ENCODE assay signal across 8 mouse cellular contexts in genomic region chr17:50510741-50511140, GRCm38 (mm10). TPM values are rescaled to one million over a fixed set of nuclear protein-coding genes. Genes with fewer than 3 reads are reported as not detected.
DNase-seq lines count a peak whose midpoint lies in the region; ATAC-seq and TF ChIP-seq lines count a peak whose summit lies in the region.

No protein-coding gene starts in this region.

- no peaks in the 10 kb centered on the region for H3K27me3 ChIP-seq in heart, embryonic 13.5 days (replicated peaks)
- H3K27me3 ChIP-seq in embryonic facial prominence, embryonic 10.5 days (replicated peaks; ENCODE audit: low read depth, poor library complexity, severe bottlenecking) = 0 out of 2 replicates have a peak, but pooled peaks cover 10% of the 10 kb centered on the region
- no peaks in the 10 kb centered on the region for H3K27me3 ChIP-seq in hindbrain, postnatal 0 days (ENCODE audit: insufficient read depth, low read length)
- H3K27me3 ChIP-seq in midbrain, embryonic 15.5 days (replicated peaks) = no peaks in the 10 kb centered on the region

- no peak overlapping the region for H3K27ac ChIP-seq in heart, embryonic 13.5 days (replicated peaks)
- H3K27ac ChIP-seq in embryonic facial prominence, embryonic 10.5 days (replicated peaks) = no peak overlapping the region
- no peak overlapping the region for H3K27ac ChIP-seq in hindbrain, postnatal 0 days
- no peak overlapping the region for H3K27ac ChIP-seq in midbrain, embryonic 15.5 days

- H3K4me2 ChIP-seq in heart, embryonic 13.5 days = peak overlapping the region; percentile 77
- H3K4me2 ChIP-seq in hindbrain, postnatal 0 days (ENCODE audit: low read depth, low read length) = peak overlapping the region; percentile 64
- peak overlapping the region; percentile 58 for H3K4me2 ChIP-seq in midbrain, embryonic 15.5 days

- no peak for DNase-seq in heart, postnatal 25 days (ENCODE audit: low spot score)
- no peak for DNase-seq in embryonic facial prominence, embryonic 10.5 days (ENCODE audit: low spot score)
- DNase-seq in hindbrain, postnatal 0 days (ENCODE audit: low spot score) = no peak
- no peak for DNase-seq in right cerebral cortex, postnatal 14 days
- no peak for DNase-seq in layer of hippocampus, adult 9-10 months (ENCODE audit: low spot score)
- no peak for DNase-seq in layer of hippocampus, adult 18-20 months (ENCODE audit: low spot score in 2 of 2)

- no peaks in the 10 kb centered on the region for H3K36me3 ChIP-seq in heart, embryonic 13.5 days
- H3K36me3 ChIP-seq in embryonic facial prominence, embryonic 10.5 days (replicated peaks) = no peaks in the 10 kb centered on the region
- H3K36me3 ChIP-seq in hindbrain, postnatal 0 days (ENCODE audit: insufficient read depth, low read length) = no peaks in the 10 kb centered on the region
- no peaks in the 10 kb centered on the region for H3K36me3 ChIP-seq in midbrain, embryonic 15.5 days (replicated peaks)

- H3K9me3 ChIP-seq in heart, embryonic 13.5 days = no peaks in the 10 kb centered on the region
- H3K9me3 ChIP-seq in embryonic facial prominence, embryonic 10.5 days = no peaks in the 10 kb centered on the region
- no peaks in the 10 kb centered on the region for H3K9me3 ChIP-seq in hindbrain, postnatal 0 days (ENCODE audit: low read length)
- no peaks in the 10 kb centered on the region for H3K9me3 ChIP-seq in midbrain, embryonic 15.5 days

- TF ChIP-seq CTCF in hindbrain, postnatal 0 days (IDR thresholded peaks at IDR 0.05; ENCODE audit: low read depth) = no peak

- no peak for ATAC-seq in heart, embryonic 13.5 days (ENCODE audit: extremely low read depth, insufficient number of reproducible peaks, low FRiP score, low TSS enrichment)
- no peak for ATAC-seq in hindbrain, postnatal 0 days
- ATAC-seq in midbrain, embryonic 15.5 days (replicated peaks) = no peak

- WGBS in heart, embryonic 13.5 days = 60% methylated on average over 1 of the region's 1 CpGs
- 93% methylated on average over 1 of the region's 1 CpGs for WGBS in embryonic facial prominence, embryonic 10.5 days
- WGBS in hindbrain, postnatal 0 days = 77% methylated on average over 1 of the region's 1 CpGs
- WGBS in midbrain, embryonic 15.5 days = 87% methylated on average over 1 of the region's 1 CpGs

- peaks cover 17% of the 10 kb centered on the region for H3K4me1 ChIP-seq in heart, embryonic 13.5 days
- H3K4me1 ChIP-seq in embryonic facial prominence, embryonic 10.5 days = peaks cover 22% of the 10 kb centered on the region
- H3K4me1 ChIP-seq in hindbrain, postnatal 0 days (ENCODE audit: insufficient read depth, low read length) = peaks cover 6% of the 10 kb centered on the region; the same call in 1 of the 2 replicates
- peaks cover 38% of the 10 kb centered on the region for H3K4me1 ChIP-seq in midbrain, embryonic 15.5 days

- H3K4me3 ChIP-seq in heart, embryonic 13.5 days = peak overlapping the region; percentile 93
- H3K4me3 ChIP-seq in embryonic facial prominence, embryonic 10.5 days = peak overlapping the region; percentile 90; the same call in 1 of the 2 replicates
- peak overlapping the region; percentile 49 for H3K4me3 ChIP-seq in hindbrain, postnatal 0 days (ENCODE audit: low read length)
- H3K4me3 ChIP-seq in midbrain, embryonic 15.5 days = peak overlapping the region; percentile 78

- H3K9ac ChIP-seq in heart, embryonic 13.5 days = peak overlapping the region; percentile 55; the same call in 1 of the 2 replicates
- H3K9ac ChIP-seq in hindbrain, postnatal 0 days (replicated peaks; ENCODE audit: low read length) = peak overlapping the region; percentile 13; the same call in 1 of the 2 replicates
- peak overlapping the region; percentile 79; the same call in 1 of the 2 replicates for H3K9ac ChIP-seq in midbrain, embryonic 15.5 days

- intact Hi-C loops in heart, postnatal 25 days (cut with DNase I) = no loop called here

RNA-seq across cellular contexts. Expression of gene Plcl2, which starts 1.5 kb away (rescaled TPM):
- polyA plus RNA-seq in heart, embryonic 13.5 days (2015; fragmentation: Nextera tagmentation; extraction: Ambion mirVana) = 2.5 and 2.9 TPM in 2 replicates
- 1 to 10 TPM; 8.3 to 9.5 TPM for total RNA-seq in heart, postnatal 25 days (2021)
- 5.1 and 6.0 TPM in 2 replicates for polyA plus RNA-seq in embryonic facial prominence, embryonic 10.5 days (2016; fragmentation: Nextera tagmentation; extraction: Ambion mirVana)
- 41.2 and 45.1 TPM in 2 replicates for total RNA-seq in hindbrain, postnatal 0 days (2014; rRNA removed)
- 7.9 and 8.3 TPM in 2 replicates for polyA plus RNA-seq in hindbrain, postnatal 0 days (2015; fragmentation: Nextera tagmentation; extraction: Ambion mirVana)
- 9.6 and 11.4 TPM in 2 replicates for polyA plus RNA-seq in midbrain, embryonic 15.5 days (2015; fragmentation: Nextera tagmentation; extraction: Ambion mirVana)
- 10 to 100 TPM; 57.7 to 59.3 TPM for total RNA-seq in layer of hippocampus, adult 18-20 months (2021)

Comparison
In these comparisons a context has a peak if more than half of its experiments do, and no peak if none do; other contexts are left out.
1. H3K9ac ChIP-seq: peak in every context shown above with its lines; median percentile 79 in midbrain, embryonic 15.5 days; 55 in heart, embryonic 13.5 days; 13 in hindbrain, postnatal 0 days.